Mouse (Mus musculus) forebrain, embryonic 13.5 days (tissue): ENCODE data around the gene Gtf3a. TPM values are rescaled to one million over a fixed set of nuclear protein-coding genes. Genes with fewer than 3 reads are reported as not detected.

ENCODE experiments used
- ATAC-seq: fragments of 200-750 bp; cut with Nextera tagmentation; 2 replicates; pipeline ENCODE4 v1.8.0; 2017
- H3K27ac ChIP-seq: fragments of 300-500 bp; sonication (generic); 2 replicates; pipeline ENCODE4 v1.5.1; 2015; ENCODE audit warnings: inconsistent platforms, mild to moderate bottlenecking, moderate library complexity
- H3K27me3 ChIP-seq: fragments of 300-500 bp; sonication (generic); 2 replicates; pipeline ENCODE4 v1.6.1; 2015; ENCODE audit warnings: mild to moderate bottlenecking, inconsistent platforms
- H3K36me3 ChIP-seq: fragments of 300-500 bp; sonication (generic); 2 replicates; pipeline ENCODE4 v1.6.1; 2015; ENCODE audit warnings: mild to moderate bottlenecking, inconsistent platforms; ENCODE audit not compliant: poor library complexity, severe bottlenecking
- H3K4me1 ChIP-seq: fragments of 300-500 bp; sonication (generic); 2 replicates; pipeline ENCODE4 v1.6.1; 2015; ENCODE audit warnings: inconsistent platforms
- H3K4me2 ChIP-seq: fragments of 300-500 bp; sonication (generic); 2 replicates; pipeline ENCODE4 v1.6.1; 2015; ENCODE audit warnings: inconsistent platforms, mild to moderate bottlenecking, moderate library complexity
- H3K4me3 ChIP-seq: fragments of 300-500 bp; sonication (generic); 2 replicates; pipeline ENCODE4 v1.5.1; 2015; ENCODE audit warnings: mild to moderate bottlenecking, inconsistent platforms
- H3K9ac ChIP-seq: fragments of 300-500 bp; sonication (generic); 2 replicates; pipeline ENCODE4 v1.6.1; 2015; ENCODE audit warnings: mild to moderate bottlenecking, inconsistent platforms
- H3K9me3 ChIP-seq: fragments of 300-500 bp; sonication (generic); replicated peaks from 2 replicates; pipeline ENCODE4 v1.6.1; 2016; ENCODE audit warnings: inconsistent platforms
- WGBS: fragments of 180-500 bp; shearing (Covaris S2); methylation state at CpG from one replicate; pipeline ENCODE4 v1.1.7; 2015; 5-methylcytosine and 5-hydroxymethylcytosine counted together
- polyA plus RNA-seq: library from polyadenylated mRNA; unstranded; fragments of >200 nt; fragmentation: Nextera tagmentation; extraction: Ambion mirVana; gene quantifications from 2 replicates; pipeline ENCODE4 v1.2.1, GENCODE M21; 2015

Gtf3a gene
- polyA plus RNA-seq, result 107 and 120 TPM in 2 replicates

DNA sequence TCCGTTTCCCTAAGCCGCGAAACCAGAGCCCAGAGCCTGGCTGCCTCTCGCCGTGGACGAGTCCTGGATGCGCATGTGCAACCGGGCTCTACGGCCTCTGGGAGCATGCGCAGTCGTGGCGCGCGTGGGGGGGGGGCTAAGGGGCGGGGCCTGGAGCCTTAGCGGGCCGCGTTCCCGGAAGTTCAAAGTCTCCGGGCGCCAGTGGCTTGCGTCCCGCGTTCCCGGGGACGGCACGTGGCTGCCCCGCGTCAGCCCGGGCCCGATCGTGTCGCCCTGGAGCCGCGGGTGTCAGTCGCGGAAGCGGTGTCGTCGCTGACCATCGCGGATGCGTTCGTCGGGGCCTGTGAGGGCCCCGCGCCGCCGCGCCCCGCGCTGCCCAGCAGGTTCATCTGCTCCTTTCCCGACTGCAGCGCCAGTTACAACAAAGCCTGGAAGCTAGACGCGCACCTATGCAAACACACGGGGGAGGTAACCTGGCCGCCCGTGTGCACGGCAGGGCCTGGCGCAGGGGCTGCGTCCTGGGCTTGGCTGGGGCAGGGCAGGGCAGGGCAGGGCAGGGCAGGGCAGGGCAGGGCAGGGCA is at the start of gene Gtf3a:
Gene Gtf3a (plus strand): TSS at position 150 of the 581 bp plus-strand sequence.
- Histone ChIP-seq H3K4me2 (peak within 1 kb of the TSS; percentile 96), H3K27ac (peak within 1 kb of the TSS; percentile 77), H3K27me3 (peaks cover 4% of the 10 kb centered on the region; the same call in 1 of the 2 replicates), H3K36me3 (peaks cover 33% of the 10 kb centered on the region), H3K9me3 (peaks cover 5% of the 10 kb centered on the region), H3K4me1 (peaks cover 19% of the 10 kb centered on the region), H3K4me3 (peak within 1 kb of the TSS; percentile 82), H3K9ac (peak within 1 kb of the TSS; percentile 84)
- WGBS, result under 1% methylated on average over 62 of the region's 62 CpGs
- peak; percentile 94 for ATAC-seq

GRCm38 (mm10) chr5:146900331-146900730 is 48.1 kb upstream of the Gtf3a start:
- Histone ChIP-seq H3K4me2 (no peak overlapping the region), H3K27ac (no peak overlapping the region), H3K9ac (no peak overlapping the region), H3K36me3 (no peaks in the 10 kb centered on the region), H3K27me3 (no peaks in the 10 kb centered on the region), H3K4me3 (no peak overlapping the region), H3K4me1 (no peaks in the 10 kb centered on the region), H3K9me3 (no peaks in the 10 kb centered on the region; the same call in 1 of the 2 replicates)
- WGBS, result 37% methylated on average over 7 of the region's 7 CpGs
- no peak for ATAC-seq

DNA sequence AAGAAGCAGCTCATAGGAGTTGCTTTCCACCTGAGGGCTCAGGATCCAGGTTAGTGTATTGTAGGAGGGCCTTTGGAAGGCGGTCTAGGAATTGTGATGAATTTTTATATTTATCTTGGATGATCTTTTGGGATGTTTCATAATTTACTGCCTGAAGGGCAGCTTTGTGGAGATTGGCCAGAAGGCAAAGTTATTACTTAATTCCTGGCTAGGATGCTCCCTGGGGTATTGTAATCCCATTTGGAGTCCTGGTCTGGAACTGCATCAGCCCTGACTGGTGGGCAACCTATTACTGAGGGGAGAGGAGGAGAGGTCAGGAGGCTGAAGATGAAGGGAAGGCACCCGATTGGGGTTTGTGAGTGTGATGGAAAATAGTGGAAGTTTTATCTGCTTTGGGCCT is 47.0 kb upstream of the Gtf3a start:
- Histone ChIP-seq H3K9me3 (no peaks in the 10 kb centered on the region; the same call in 1 of the 2 replicates), H3K4me2 (no peak overlapping the region), H3K27me3 (no peaks in the 10 kb centered on the region), H3K36me3 (no peaks in the 10 kb centered on the region), H3K4me3 (no peak overlapping the region), H3K27ac (no peak overlapping the region), H3K9ac (no peak overlapping the region), H3K4me1 (no peaks in the 10 kb centered on the region)
- no peak for ATAC-seq
- WGBS, result 88% methylated on average over 2 of the region's 2 CpGs

DNA sequence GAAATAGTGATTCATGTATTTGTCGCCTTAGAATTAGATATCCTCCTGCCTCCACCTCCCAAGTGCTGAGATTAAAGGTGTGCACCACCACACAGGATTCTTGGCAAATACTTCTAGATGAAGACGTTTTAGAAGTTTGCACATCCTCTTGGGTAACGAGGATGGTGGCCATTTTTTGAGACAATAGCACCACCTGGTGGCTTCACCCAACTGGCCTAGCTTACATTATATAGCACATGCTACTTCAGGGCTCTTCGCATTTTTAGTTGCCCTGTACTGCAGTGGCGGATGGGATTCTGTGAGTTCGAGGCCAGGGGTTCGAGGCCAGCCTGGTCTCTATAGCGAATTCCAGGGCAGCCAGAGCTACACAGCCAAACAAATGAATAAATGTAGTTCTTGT is 44.1 kb upstream of the Gtf3a start:
- no peaks in the 10 kb centered on the region for H3K36me3 ChIP-seq
- 37% methylated on average over 8 of the region's 8 CpGs for WGBS
- H3K9me3 ChIP-seq, result no peaks in the 10 kb centered on the region; the same call in 1 of the 2 replicates
- no peaks in the 10 kb centered on the region for H3K4me1 ChIP-seq
- H3K9ac ChIP-seq, result no peak overlapping the region
- no peak overlapping the region for H3K27ac ChIP-seq
- H3K4me2 ChIP-seq, result no peak overlapping the region
- no peak overlapping the region for H3K4me3 ChIP-seq
- peak; percentile 72 for ATAC-seq
- peaks cover 10% of the 10 kb centered on the region; the same call in 1 of the 2 replicates for H3K27me3 ChIP-seq

DNA sequence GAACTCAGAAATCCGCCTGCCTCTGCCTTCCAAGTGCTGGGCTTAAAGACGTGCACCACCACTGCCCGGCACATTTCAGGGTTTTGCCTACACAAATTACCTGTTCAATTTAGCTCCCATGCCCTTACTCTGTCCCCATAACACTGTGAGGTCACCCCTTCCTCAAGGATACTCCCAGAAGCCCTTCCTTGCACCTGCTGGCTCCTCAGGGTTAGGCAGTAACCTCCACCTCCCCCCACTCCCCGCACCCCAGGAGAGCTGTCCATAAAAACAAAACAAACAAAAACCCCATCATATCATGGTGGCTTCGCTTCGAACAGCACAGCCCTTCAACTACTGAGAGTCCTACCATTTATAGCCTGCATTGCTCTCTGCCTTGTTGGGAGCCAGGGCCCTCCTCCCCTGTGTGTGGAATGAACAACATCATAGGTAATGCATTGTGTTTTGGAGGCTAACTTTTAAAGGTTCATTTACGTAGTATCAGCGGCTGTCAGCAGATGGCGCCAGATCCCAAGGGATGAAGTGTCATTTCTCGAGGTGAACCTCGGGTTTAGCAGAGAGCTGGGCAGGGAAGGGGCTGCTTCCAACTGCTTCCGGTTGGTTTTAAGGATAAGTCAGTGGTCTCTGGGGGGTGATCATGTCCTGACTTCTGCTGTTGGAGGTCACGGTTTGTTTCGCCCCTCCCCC is 42.8 kb upstream of the Gtf3a start:
- H3K4me3 ChIP-seq, result no peak overlapping the region; the same call in 1 of the 2 replicates

GRCm38 (mm10) chr5:146907533-146907932 is 40.9 kb upstream of the Gtf3a start:
- Histone ChIP-seq H3K4me1 (no peaks in the 10 kb centered on the region), H3K9ac (no peak overlapping the region), H3K4me3 (no peak overlapping the region), H3K27ac (no peak overlapping the region), H3K36me3 (no peaks in the 10 kb centered on the region), H3K9me3 (no peaks in the 10 kb centered on the region), H3K27me3 (peaks cover 20% of the 10 kb centered on the region), H3K4me2 (no peak overlapping the region)
- WGBS, result 63% methylated on average over 5 of the region's 5 CpGs
- no peak for ATAC-seq

More for the DNA sequence above, 42.8 kb upstream of the Gtf3a start:
- peaks cover 10% of the 10 kb centered on the region; the same call in 1 of the 2 replicates for H3K27me3 ChIP-seq
- H3K27ac ChIP-seq, result no peak overlapping the region
- peak overlapping the region; percentile 41 for H3K4me2 ChIP-seq
- no peaks in the 10 kb centered on the region for H3K4me1 ChIP-seq
- no peaks in the 10 kb centered on the region for H3K36me3 ChIP-seq
- 30% methylated on average over 14 of the region's 14 CpGs for WGBS
- no peaks in the 10 kb centered on the region for H3K9me3 ChIP-seq
- H3K9ac ChIP-seq, result no peak overlapping the region
- ATAC-seq, result peak; percentile 68

- no peaks in the 10 kb centered on the region for H3K9me3 ChIP-seq
- no peak for ATAC-seq
Observed at GRCm38 (mm10) chr5:146908629-146909028, 39.8 kb upstream of the Gtf3a start.

GRCm38 (mm10) chr5:146912206-146912605 is 36.3 kb upstream of the Gtf3a start:
- Histone ChIP-seq H3K9me3 (no peaks in the 10 kb centered on the region), H3K4me1 (no peaks in the 10 kb centered on the region), H3K4me3 (no peak overlapping the region), H3K27ac (no peak overlapping the region), H3K9ac (no peak overlapping the region), H3K4me2 (no peak overlapping the region), H3K36me3 (no peaks in the 10 kb centered on the region), H3K27me3 (peaks cover 33% of the 10 kb centered on the region)
- ATAC-seq, result no peak
- 21% methylated on average over 9 of the region's 9 CpGs for WGBS

More at GRCm38 (mm10) chr5:146908629-146909028, 39.8 kb upstream of the Gtf3a start:
- Histone ChIP-seq H3K4me3 (no peak overlapping the region), H3K27me3 (peaks cover 22% of the 10 kb centered on the region), H3K36me3 (no peaks in the 10 kb centered on the region), H3K9ac (no peak overlapping the region), H3K27ac (no peak overlapping the region), H3K4me1 (no peaks in the 10 kb centered on the region), H3K4me2 (no peak overlapping the region)
- 53% methylated on average over 11 of the region's 11 CpGs for WGBS

DNA sequence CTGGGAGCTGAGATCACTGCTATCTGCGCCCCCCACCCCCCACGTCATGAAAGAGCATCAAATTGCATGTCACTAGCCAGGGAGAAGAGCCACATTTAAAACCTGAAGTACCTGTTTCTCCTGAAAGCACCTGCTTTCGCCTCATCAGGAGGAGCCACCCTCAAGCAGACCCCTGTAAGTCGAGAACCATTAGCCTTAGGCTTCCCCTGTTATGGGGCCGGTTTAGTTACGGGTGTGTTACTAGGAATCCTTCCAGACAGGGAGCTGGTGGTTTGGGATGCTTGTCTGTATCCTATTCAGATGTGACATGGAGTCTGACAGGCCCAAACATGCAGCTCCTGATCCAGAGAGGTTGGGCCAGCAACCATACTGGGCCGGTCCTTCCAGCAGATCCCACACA is 35.1 kb upstream of the Gtf3a start:
- no peak overlapping the region for H3K9ac ChIP-seq
- no peak overlapping the region for H3K4me3 ChIP-seq
- 79% methylated on average over 7 of the region's 7 CpGs for WGBS
- no peak overlapping the region for H3K4me2 ChIP-seq
- H3K36me3 ChIP-seq, result no peaks in the 10 kb centered on the region
- no peaks in the 10 kb centered on the region for H3K4me1 ChIP-seq
- ATAC-seq, result no peak
- no peak overlapping the region for H3K27ac ChIP-seq
- no peaks in the 10 kb centered on the region for H3K9me3 ChIP-seq
- peaks cover 24% of the 10 kb centered on the region for H3K27me3 ChIP-seq

- ATAC-seq, result peak; percentile 77; the same call in 1 of the 2 replicates
- H3K36me3 ChIP-seq, result no peaks in the 10 kb centered on the region
- WGBS, result 27% methylated on average over 9 of the region's 9 CpGs
- no peaks in the 10 kb centered on the region for H3K4me1 ChIP-seq
- no peak overlapping the region for H3K27ac ChIP-seq
- H3K27me3 ChIP-seq, result peaks cover 22% of the 10 kb centered on the region
- no peak overlapping the region for H3K4me3 ChIP-seq
- H3K9ac ChIP-seq, result no peak overlapping the region
- H3K9me3 ChIP-seq, result no peaks in the 10 kb centered on the region
- no peak overlapping the region for H3K4me2 ChIP-seq
Observed at GRCm38 (mm10) chr5:146914088-146914766, 34.2 kb upstream of the Gtf3a start.

DNA sequence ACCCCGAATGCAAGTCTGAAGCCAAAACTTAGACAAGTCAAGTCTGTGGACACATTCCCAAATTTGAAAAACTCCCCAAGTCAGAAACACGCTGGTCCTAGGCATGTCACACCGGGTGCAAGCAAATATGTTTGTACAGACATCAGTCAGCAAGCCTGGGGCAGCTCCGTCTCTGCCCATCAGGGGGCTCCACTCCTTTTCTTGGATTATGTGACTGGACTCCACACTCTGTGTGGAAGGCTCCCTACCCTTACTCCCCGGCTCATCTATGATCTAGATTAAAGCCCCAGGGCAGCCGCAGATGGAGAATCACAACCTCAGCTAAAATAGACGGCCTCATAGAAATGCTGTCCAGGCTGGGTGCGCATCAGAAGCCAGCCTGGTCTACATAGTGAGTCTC is 32.2 kb upstream of the Gtf3a start:
- no peak for ATAC-seq

GRCm38 (mm10) chr5:146916806-146917205 is 31.7 kb upstream of the Gtf3a start:
- WGBS, result 38% methylated on average over 6 of the region's 6 CpGs
- Histone ChIP-seq H3K9me3 (no peaks in the 10 kb centered on the region), H3K4me3 (no peak overlapping the region), H3K9ac (no peak overlapping the region), H3K27me3 (peaks cover 21% of the 10 kb centered on the region), H3K36me3 (no peaks in the 10 kb centered on the region), H3K4me1 (peaks cover 9% of the 10 kb centered on the region; the same call in 1 of the 2 replicates), H3K4me2 (no peak overlapping the region), H3K27ac (no peak overlapping the region)
- ATAC-seq, result no peak

More for the DNA sequence above, 32.2 kb upstream of the Gtf3a start:
- Histone ChIP-seq H3K4me2 (no peak overlapping the region), H3K9ac (no peak overlapping the region), H3K27me3 (peaks cover 22% of the 10 kb centered on the region), H3K4me3 (no peak overlapping the region), H3K27ac (no peak overlapping the region), H3K9me3 (no peaks in the 10 kb centered on the region), H3K36me3 (no peaks in the 10 kb centered on the region), H3K4me1 (peaks cover 9% of the 10 kb centered on the region; the same call in 1 of the 2 replicates)
- 70% methylated on average over 8 of the region's 8 CpGs for whole genome bisulfite sequencing
